Mouse (Mus musculus): ENCODE data around the gene Tff2. TPM values are rescaled to one million over a fixed set of nuclear protein-coding genes. Genes with fewer than 3 reads are reported as not detected.

Gene Tff2
- polyA plus RNA-seq, 1 experiment, result 19.0 TPM

- 84% methylated on average over 4 of the region's 4 CpGs for WGBS
- TF ChIP-seq CTCF (IDR thresholded peaks at IDR 0.05; ENCODE audit: extremely low read depth, insufficient read length, insufficient replicate concordance, low read depth, low read length) (no peak), POLR2A (IDR thresholded peaks at IDR 0.05; ENCODE audit: low read depth, low read length) (no peak)
- no peak overlapping the region for H3K27ac ChIP-seq (ENCODE audit: insufficient read depth, low read depth, low read length)
- H3K36me3 ChIP-seq (ENCODE audit: control insufficient read depth, insufficient read depth, low read length), result no peaks in the 10 kb centered on the region
- H3K27me3 ChIP-seq (ENCODE audit: control insufficient read depth, insufficient read depth, low read length), result no peaks in the 10 kb centered on the region
- no peak overlapping the region for H3K4me3 ChIP-seq (ENCODE audit: low read depth, low read length)
- no peaks in the 10 kb centered on the region for H3K4me1 ChIP-seq (ENCODE audit: control insufficient read depth, insufficient read depth, insufficient read length, low read length)
Measured at GRCm38 (mm10) chr17:31160291-31160690, 16.2 kb upstream of the Tff2 start.

DNA sequence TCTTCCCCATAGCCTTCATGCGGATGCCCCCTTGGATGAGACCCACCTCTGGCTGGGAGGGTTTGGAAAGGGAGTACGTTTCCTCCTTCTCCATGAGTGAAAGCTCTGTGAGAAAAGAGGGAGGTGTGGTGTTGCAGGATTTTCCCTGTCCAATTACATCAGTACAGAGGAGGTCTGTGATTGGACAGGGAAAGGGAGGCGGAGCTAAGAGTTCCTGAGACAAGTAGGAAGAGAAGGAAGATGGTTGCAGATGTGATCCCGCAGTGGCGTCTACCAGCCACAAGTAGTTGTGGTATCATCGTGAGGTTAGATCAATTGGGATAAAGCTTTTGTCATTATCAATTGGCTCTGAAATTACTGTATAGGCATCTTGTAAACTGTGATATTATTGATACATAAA lies 13.8 kb upstream of the Tff2 start:
- TF ChIP-seq POLR2A (IDR thresholded peaks at IDR 0.05; ENCODE audit: low read depth, low read length), result no peak
- TF ChIP-seq CTCF (IDR thresholded peaks at IDR 0.05; ENCODE audit: extremely low read depth, insufficient read length, insufficient replicate concordance, low read depth, low read length), result no peak
- 87% methylated on average over 6 of the region's 6 CpGs for WGBS

GRCm38 (mm10) chr17:31153785-31154184 lies 9.7 kb upstream of the Tff2 start:
- Histone ChIP-seq H3K4me3 (ENCODE audit: low read depth, low read length) (no peak overlapping the region), H3K4me1 (ENCODE audit: control insufficient read depth, insufficient read depth, insufficient read length, low read length) (peaks cover 10% of the 10 kb centered on the region; the same call in 1 of the 2 replicates), H3K36me3 (ENCODE audit: control insufficient read depth, insufficient read depth, low read length) (no peaks in the 10 kb centered on the region), H3K27ac (ENCODE audit: insufficient read depth, low read depth, low read length) (no peak overlapping the region), H3K27me3 (ENCODE audit: control insufficient read depth, insufficient read depth, low read length) (no peaks in the 10 kb centered on the region)
- TF ChIP-seq POLR2A (IDR thresholded peaks at IDR 0.05; ENCODE audit: low read depth, low read length), result no peak
- no peak for TF ChIP-seq CTCF (IDR thresholded peaks at IDR 0.05; ENCODE audit: extremely low read depth, insufficient read length, insufficient replicate concordance, low read depth, low read length)
- WGBS, result 66% methylated on average over 8 of the region's 8 CpGs

More for the DNA sequence above, 13.8 kb upstream of the Tff2 start:
- H3K27me3 ChIP-seq (ENCODE audit: control insufficient read depth, insufficient read depth, low read length), result no peaks in the 10 kb centered on the region
- peaks cover 2% of the 10 kb centered on the region; the same call in 1 of the 2 replicates for H3K4me1 ChIP-seq (ENCODE audit: control insufficient read depth, insufficient read depth, insufficient read length, low read length)
- H3K36me3 ChIP-seq (ENCODE audit: control insufficient read depth, insufficient read depth, low read length), result no peaks in the 10 kb centered on the region
- no peak overlapping the region for H3K27ac ChIP-seq (ENCODE audit: insufficient read depth, low read depth, low read length)
- no peak overlapping the region for H3K4me3 ChIP-seq (ENCODE audit: low read depth, low read length)

DNA sequence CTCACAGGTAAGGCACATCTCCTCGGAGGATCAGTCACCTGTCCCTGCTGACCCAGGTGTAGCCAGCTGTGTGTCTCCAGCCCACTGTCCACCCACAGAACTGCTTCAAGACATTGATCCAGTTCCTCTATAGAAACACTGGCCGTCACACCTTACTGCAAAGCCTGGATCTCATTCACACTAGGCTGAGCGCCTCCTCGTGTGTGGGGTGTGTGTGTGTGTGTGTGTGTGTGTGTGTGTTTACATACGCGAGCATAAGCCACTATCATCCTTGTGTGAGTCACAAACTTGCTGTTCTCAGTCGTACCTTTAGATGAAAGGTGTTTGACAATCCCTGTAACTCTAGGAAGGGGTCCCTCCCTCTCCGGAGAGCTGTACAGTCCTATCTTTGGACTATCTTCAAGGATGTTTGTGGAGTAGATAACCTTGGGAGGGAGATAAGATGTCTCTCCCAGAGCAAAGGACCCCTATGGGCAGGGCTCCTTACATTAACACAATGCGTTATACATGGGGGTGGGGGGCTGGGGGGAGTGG lies 9.0 kb upstream of the Tff2 start:
- Histone ChIP-seq H3K27ac (ENCODE audit: insufficient read depth, low read depth, low read length) (no peak overlapping the region), H3K27me3 (ENCODE audit: control insufficient read depth, insufficient read depth, low read length) (no peaks in the 10 kb centered on the region), H3K4me1 (ENCODE audit: control insufficient read depth, insufficient read depth, insufficient read length, low read length) (peaks cover 10% of the 10 kb centered on the region; the same call in 1 of the 2 replicates), H3K4me3 (ENCODE audit: low read depth, low read length) (no peak overlapping the region), H3K36me3 (ENCODE audit: control insufficient read depth, insufficient read depth, low read length) (no peaks in the 10 kb centered on the region)
- no peak for TF ChIP-seq POLR2A (IDR thresholded peaks at IDR 0.05; ENCODE audit: low read depth, low read length)
- TF ChIP-seq CTCF (IDR thresholded peaks at IDR 0.05; ENCODE audit: extremely low read depth, insufficient read length, insufficient replicate concordance, low read depth, low read length), result no peak
- 42% methylated on average over 9 of the region's 9 CpGs for WGBS

GRCm38 (mm10) chr17:31152512-31152911 lies 8.4 kb upstream of the Tff2 start:
- H3K27me3 ChIP-seq (ENCODE audit: control insufficient read depth, insufficient read depth, low read length), result no peaks in the 10 kb centered on the region
- no peaks in the 10 kb centered on the region for H3K36me3 ChIP-seq (ENCODE audit: control insufficient read depth, insufficient read depth, low read length)
- no peak overlapping the region for H3K4me3 ChIP-seq (ENCODE audit: low read depth, low read length)
- H3K4me1 ChIP-seq (ENCODE audit: control insufficient read depth, insufficient read depth, insufficient read length, low read length), result peaks cover 10% of the 10 kb centered on the region; the same call in 1 of the 2 replicates
- TF ChIP-seq CTCF (IDR thresholded peaks at IDR 0.05; ENCODE audit: extremely low read depth, insufficient read length, insufficient replicate concordance, low read depth, low read length) (no peak), POLR2A (IDR thresholded peaks at IDR 0.05; ENCODE audit: low read depth, low read length) (no peak)
- H3K27ac ChIP-seq (ENCODE audit: insufficient read depth, low read depth, low read length), result no peak overlapping the region
- 30% methylated on average over 5 of the region's 5 CpGs for WGBS

DNA sequence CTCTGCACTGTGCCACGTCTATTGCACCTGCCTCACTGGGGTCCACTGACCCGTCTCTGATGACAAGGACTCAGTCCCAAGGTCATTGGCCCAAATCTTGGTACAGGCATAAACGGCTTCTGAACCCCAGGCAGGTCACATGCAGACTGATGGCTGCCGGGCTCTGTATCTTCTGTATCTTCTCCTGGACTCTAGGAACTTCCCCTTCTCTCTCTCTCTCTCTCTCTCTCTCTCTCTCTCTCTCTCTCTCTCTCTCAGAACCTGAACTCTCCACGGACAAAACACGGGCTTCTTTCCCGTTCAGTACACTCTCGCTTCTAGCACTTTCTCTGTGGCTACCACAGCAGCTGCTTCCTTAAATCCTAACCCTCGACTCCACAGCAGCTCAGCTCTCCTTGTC lies 1.9 kb upstream of the Tff2 start:
- 75% methylated on average over 9 of the region's 9 CpGs for whole genome bisulfite sequencing
- Histone ChIP-seq H3K27ac (ENCODE audit: insufficient read depth, low read depth, low read length) (no peak overlapping the region), H3K4me3 (ENCODE audit: low read depth, low read length) (no peak overlapping the region), H3K27me3 (ENCODE audit: control insufficient read depth, insufficient read depth, low read length) (no peaks in the 10 kb centered on the region), H3K36me3 (ENCODE audit: control insufficient read depth, insufficient read depth, low read length) (no peaks in the 10 kb centered on the region), H3K4me1 (ENCODE audit: control insufficient read depth, insufficient read depth, insufficient read length, low read length) (no peaks in the 10 kb centered on the region)
- TF ChIP-seq POLR2A (IDR thresholded peaks at IDR 0.05; ENCODE audit: low read depth, low read length) (no peak), CTCF (IDR thresholded peaks at IDR 0.05; ENCODE audit: extremely low read depth, insufficient read length, insufficient replicate concordance, low read depth, low read length) (no peak)

DNA sequence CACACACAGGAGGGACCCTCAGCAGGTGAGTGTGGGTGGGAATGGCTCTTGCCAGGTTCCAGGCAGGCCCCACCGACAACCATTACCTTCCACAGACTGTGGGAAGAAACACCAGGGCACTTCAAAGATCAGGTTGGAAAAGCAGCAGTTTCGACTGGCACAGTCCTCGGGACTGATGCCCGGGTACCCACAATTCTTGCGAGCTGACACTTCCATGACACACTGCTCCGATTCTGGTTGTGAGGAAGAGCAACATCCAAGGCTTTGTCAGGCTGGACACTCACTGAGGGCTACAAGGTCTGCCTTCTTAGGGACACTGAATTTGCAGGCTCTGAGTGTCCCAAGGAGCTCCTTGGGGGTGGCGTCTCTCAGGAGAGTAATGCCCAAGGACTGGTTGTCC lies 2.0 kb downstream of the Tff2 start:
- no peaks in the 10 kb centered on the region for H3K4me1 ChIP-seq (ENCODE audit: control insufficient read depth, insufficient read depth, insufficient read length, low read length)
- H3K27ac ChIP-seq (ENCODE audit: insufficient read depth, low read depth, low read length), result no peak overlapping the region
- TF ChIP-seq CTCF (IDR thresholded peaks at IDR 0.05; ENCODE audit: extremely low read depth, insufficient read length, insufficient replicate concordance, low read depth, low read length) (no peak), POLR2A (IDR thresholded peaks at IDR 0.05; ENCODE audit: low read depth, low read length) (no peak)
- WGBS, result 85% methylated on average over 7 of the region's 7 CpGs
- no peaks in the 10 kb centered on the region for H3K27me3 ChIP-seq (ENCODE audit: control insufficient read depth, insufficient read depth, low read length)
- H3K36me3 ChIP-seq (ENCODE audit: control insufficient read depth, insufficient read depth, low read length), result no peaks in the 10 kb centered on the region
- H3K4me3 ChIP-seq (ENCODE audit: low read depth, low read length), result no peak overlapping the region
